Mouse (Mus musculus): ENCODE measurements around the gene Tex35. TPM values are rescaled to one million over a fixed set of nuclear protein-coding genes. Genes with fewer than 3 reads are reported as not detected.

Gene Tex35
- total and polyA plus RNA-seq, 2 experiments: 0.09 to 0.11 TPM

DNA sequence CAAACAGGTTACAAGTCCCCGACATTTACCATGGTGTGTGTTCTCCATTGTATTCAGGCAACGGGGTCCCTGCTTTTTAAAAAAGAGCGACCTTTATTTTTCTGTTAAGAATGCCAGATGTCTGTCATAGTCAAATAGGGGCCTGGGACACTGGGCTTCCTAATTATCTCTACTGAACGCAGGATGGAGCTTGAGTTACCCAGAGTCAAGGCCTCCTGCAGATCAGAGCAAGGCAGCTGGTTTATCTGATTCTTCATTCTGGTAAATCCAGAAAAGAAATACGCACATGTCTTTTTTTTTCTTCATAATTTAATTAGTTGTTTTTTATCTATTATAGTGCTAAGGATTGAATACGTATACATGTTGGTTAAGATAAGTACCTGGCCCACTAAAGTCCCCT is 52.6 kb downstream of the Tex35 start:
- no peak for DNase-seq (ENCODE audit: extremely low read depth, low read depth, low spot score)

GRCm38 (mm10) chr1:157055288-157055831 is 53.1 kb downstream of the Tex35 start:
- DNase-seq (ENCODE audit: extremely low read depth, low read depth, low spot score): no peak
- Histone ChIP-seq H3K27ac (replicated peaks; ENCODE audit: insufficient read depth, low read depth, low read length) (no peak overlapping the region), H3K79me2 (ENCODE audit: control insufficient read depth, insufficient read depth, low read length) (no peaks in the 10 kb centered on the region), H3K9ac (ENCODE audit: low read depth, low read length) (no peak overlapping the region), H3K4me1 (ENCODE audit: control insufficient read depth, insufficient read depth, low read length) (no peaks in the 10 kb centered on the region), H3K36me3 (ENCODE audit: control insufficient read depth, insufficient read depth, low read length) (no peaks in the 10 kb centered on the region), H3K27me3 (ENCODE audit: control insufficient read depth, insufficient read depth, low read length) (no peaks in the 10 kb centered on the region), H3K4me3 (ENCODE audit: insufficient read depth, low read depth, low read length) (no peak overlapping the region)
- WGBS: 78% methylated on average over 11 of the region's 11 CpGs
- TF ChIP-seq CTCF (IDR thresholded peaks at IDR 0.05; ENCODE audit: low read depth, low read length): no peak
- TF ChIP-seq POLR2A (IDR thresholded peaks at IDR 0.05; ENCODE audit: extremely low read depth, insufficient read depth, low read length): no peak

More for the DNA sequence above, 52.6 kb downstream of the Tex35 start:
- no peaks in the 10 kb centered on the region for H3K79me2 ChIP-seq (ENCODE audit: control insufficient read depth, insufficient read depth, low read length)
- TF ChIP-seq CTCF (IDR thresholded peaks at IDR 0.05; ENCODE audit: low read depth, low read length) (no peak), POLR2A (IDR thresholded peaks at IDR 0.05; ENCODE audit: extremely low read depth, insufficient read depth, low read length) (no peak)
- H3K27ac ChIP-seq (replicated peaks; ENCODE audit: insufficient read depth, low read depth, low read length): no peak overlapping the region
- no peaks in the 10 kb centered on the region for H3K27me3 ChIP-seq (ENCODE audit: control insufficient read depth, insufficient read depth, low read length)
- no peak overlapping the region for H3K9ac ChIP-seq (ENCODE audit: low read depth, low read length)
- 91% methylated on average over 6 of the region's 6 CpGs for WGBS
- H3K4me1 ChIP-seq (ENCODE audit: control insufficient read depth, insufficient read depth, low read length): no peaks in the 10 kb centered on the region
- no peak overlapping the region for H3K4me3 ChIP-seq (ENCODE audit: insufficient read depth, low read depth, low read length)
- no peaks in the 10 kb centered on the region for H3K36me3 ChIP-seq (ENCODE audit: control insufficient read depth, insufficient read depth, low read length)

GRCm38 (mm10) chr1:157054659-157055058 is 53.8 kb downstream of the Tex35 start:
- Histone ChIP-seq H3K4me1 (ENCODE audit: control insufficient read depth, insufficient read depth, low read length) (no peaks in the 10 kb centered on the region), H3K36me3 (ENCODE audit: control insufficient read depth, insufficient read depth, low read length) (no peaks in the 10 kb centered on the region), H3K79me2 (ENCODE audit: control insufficient read depth, insufficient read depth, low read length) (no peaks in the 10 kb centered on the region), H3K9ac (ENCODE audit: low read depth, low read length) (no peak overlapping the region), H3K27ac (replicated peaks; ENCODE audit: insufficient read depth, low read depth, low read length) (no peak overlapping the region), H3K27me3 (ENCODE audit: control insufficient read depth, insufficient read depth, low read length) (no peaks in the 10 kb centered on the region), H3K4me3 (ENCODE audit: insufficient read depth, low read depth, low read length) (no peak overlapping the region)
- TF ChIP-seq POLR2A (IDR thresholded peaks at IDR 0.05; ENCODE audit: extremely low read depth, insufficient read depth, low read length) (no peak), CTCF (IDR thresholded peaks at IDR 0.05; ENCODE audit: low read depth, low read length) (no peak)
- DNase-seq (ENCODE audit: extremely low read depth, low read depth, low spot score): no peak
- 88% methylated on average over 7 of the region's 7 CpGs for WGBS

- no peak overlapping the region for H3K4me3 ChIP-seq (ENCODE audit: insufficient read depth, low read depth, low read length)
- no peaks in the 10 kb centered on the region for H3K4me1 ChIP-seq (ENCODE audit: control insufficient read depth, insufficient read depth, low read length)
- H3K9ac ChIP-seq (ENCODE audit: low read depth, low read length): no peak overlapping the region
- H3K27me3 ChIP-seq (ENCODE audit: control insufficient read depth, insufficient read depth, low read length): no peaks in the 10 kb centered on the region
- no peaks in the 10 kb centered on the region for H3K79me2 ChIP-seq (ENCODE audit: control insufficient read depth, insufficient read depth, low read length)
- H3K36me3 ChIP-seq (ENCODE audit: control insufficient read depth, insufficient read depth, low read length): no peaks in the 10 kb centered on the region
- WGBS: 80% methylated on average over 2 of the region's 2 CpGs
- TF ChIP-seq POLR2A (IDR thresholded peaks at IDR 0.05; ENCODE audit: extremely low read depth, insufficient read depth, low read length) (no peak), CTCF (IDR thresholded peaks at IDR 0.05; ENCODE audit: low read depth, low read length) (no peak)
- DNase-seq (ENCODE audit: extremely low read depth, low read depth, low spot score): no peak
- H3K27ac ChIP-seq (replicated peaks; ENCODE audit: insufficient read depth, low read depth, low read length): no peak overlapping the region
These were observed 58.6 kb downstream of the Tex35 start for GRCm38 (mm10) chr1:157049886-157050285.

Other genes with a start within 250 kb of the Tex35 start
- 18.9 and 20.4 TPM in 2 replicates for gene Ralgps2, start 169.1 kb downstream of the Tex35 start, total RNA-seq (2014; rRNA removed)
- gene Ralgps2, start 169.1 kb downstream of the Tex35 start, polyA plus RNA-seq (2012; rRNA removed): 2.7 and 3.4 TPM in 2 replicates